Comparison of ENCODE assay signal across 11 mouse cellular contexts in genomic region chr6:61162117-61162516, GRCm38 (mm10).
"Had no signal": no experiment of that assay in that cellular context is flagged by ENCODE, and none has a peak within 500 bp of the region (broad histone marks: within the 10 kb centered on the region; RNA-seq: fewer than 3 reads in every experiment).

No protein-coding gene starts in this region.

- ATAC-seq: liver, embryonic 12.5 days had no signal

- H3K27ac ChIP-seq: kidney, embryonic 15.5 days; limb, embryonic 15.5 days; liver, embryonic 12.5 days; neural tube, embryonic 15.5 days had no signal

- H3K9me3 ChIP-seq: kidney, embryonic 15.5 days; limb, embryonic 15.5 days; liver, embryonic 12.5 days; neural tube, embryonic 15.5 days had no signal

- H3K9ac ChIP-seq: kidney, embryonic 15.5 days; limb, embryonic 15.5 days; liver, embryonic 12.5 days; lung, embryonic 14.5 days; neural tube, embryonic 15.5 days had no signal

- DNase-seq: kidney, postnatal 14 days; lung, embryonic 14.5 days; lung, postnatal 14 days; right cerebral cortex, adult 18-20 months; right cerebral cortex, postnatal 25 days; thymus, postnatal 4 days had no signal

- H3K4me1 ChIP-seq: kidney, embryonic 15.5 days; limb, embryonic 15.5 days; liver, embryonic 12.5 days; neural tube, embryonic 15.5 days had no signal

- H3K27me3 ChIP-seq: kidney, embryonic 15.5 days; limb, embryonic 15.5 days; liver, embryonic 12.5 days; neural tube, embryonic 15.5 days had no signal

- H3K36me3 ChIP-seq: kidney, embryonic 15.5 days; limb, embryonic 15.5 days; liver, embryonic 12.5 days; neural tube, embryonic 15.5 days had no signal

- H3K4me2 ChIP-seq: kidney, embryonic 15.5 days; limb, embryonic 15.5 days; liver, embryonic 12.5 days; lung, embryonic 14.5 days; neural tube, embryonic 15.5 days had no signal

- H3K4me3 ChIP-seq: kidney, embryonic 15.5 days; limb, embryonic 15.5 days; liver, embryonic 12.5 days; myocyte; neural tube, embryonic 15.5 days had no signal
